Mouse (Mus musculus) layer of hippocampus, adult 9-10 months (tissue): Measurements from ENCODE around the gene Echs1.
"Not testable (repeated sequence)": the region's sequence is repeated elsewhere in the genome, so short reads cannot be mapped to it uniquely, and the experiment has no call there.

ENCODE experiments used
- DNase-seq: peaks from one replicate; pipeline ENCODE4 v3.0.0; 2022; ENCODE audit warnings: low spot score

Gene Echs1

DNA sequence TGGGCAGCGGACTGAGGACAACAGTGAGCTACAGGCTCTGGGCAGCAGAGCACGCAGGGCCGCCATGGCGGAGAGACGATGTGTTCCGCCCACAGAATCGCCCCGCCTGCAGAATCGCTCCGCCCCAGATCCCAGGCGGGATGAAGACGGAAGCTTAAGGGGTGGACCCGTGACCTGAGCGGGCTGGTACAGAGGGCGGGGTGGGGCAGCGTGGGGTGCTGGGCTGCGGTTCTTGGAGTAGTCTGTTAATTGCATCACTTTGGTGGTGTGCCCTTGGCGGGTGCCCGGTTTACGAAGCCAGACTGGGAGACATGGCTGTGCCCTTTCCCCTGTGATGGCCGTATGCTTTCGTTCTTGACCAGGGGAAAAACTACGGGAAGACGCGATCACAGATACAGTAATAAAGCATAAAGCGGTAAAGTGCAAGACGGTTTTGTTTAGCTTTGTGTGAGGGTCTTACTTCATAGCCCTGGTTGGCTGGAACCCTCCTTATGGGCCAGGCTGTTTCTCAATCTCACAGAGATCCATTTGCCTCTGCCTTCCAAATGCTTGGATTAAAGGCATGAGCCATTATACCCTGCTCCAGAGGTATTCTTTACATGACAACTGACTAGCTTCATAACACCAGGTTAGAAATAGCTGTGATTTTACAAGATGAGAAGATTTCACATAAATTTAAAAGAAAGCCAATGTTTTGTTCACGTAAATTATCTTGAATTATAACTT, at the start of gene Echs1:
Echs1 (minus strand) TSS at position 148 of the 726 bp plus-strand sequence.
- DNase-seq, result peak; percentile 67

DNA sequence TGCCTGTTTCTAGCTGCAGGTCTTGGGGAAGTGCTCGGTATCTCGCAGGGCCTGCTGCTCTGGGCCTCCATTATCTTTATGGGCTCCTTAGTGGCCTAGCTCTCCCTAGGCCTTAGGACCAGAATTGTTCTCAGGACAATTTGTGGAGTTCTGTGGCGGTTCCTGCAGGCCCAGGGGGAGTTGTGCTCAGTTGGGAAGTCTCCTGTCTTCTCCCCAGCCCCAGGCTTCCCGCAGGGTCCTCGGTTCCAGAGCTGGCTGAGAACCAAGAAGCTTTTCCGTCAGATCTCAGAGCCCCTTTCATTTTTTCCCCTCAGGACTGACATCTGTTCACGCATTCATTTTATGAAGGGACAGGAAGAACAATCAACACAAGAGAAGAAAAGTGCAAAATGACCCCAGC, 48.4 kb upstream of the Echs1 start, which contains the start of gene Olfr522:
Olfr522 (minus strand) TSS at position 101 of the 400 bp plus-strand sequence.
- DNase-seq, result no peak

DNA sequence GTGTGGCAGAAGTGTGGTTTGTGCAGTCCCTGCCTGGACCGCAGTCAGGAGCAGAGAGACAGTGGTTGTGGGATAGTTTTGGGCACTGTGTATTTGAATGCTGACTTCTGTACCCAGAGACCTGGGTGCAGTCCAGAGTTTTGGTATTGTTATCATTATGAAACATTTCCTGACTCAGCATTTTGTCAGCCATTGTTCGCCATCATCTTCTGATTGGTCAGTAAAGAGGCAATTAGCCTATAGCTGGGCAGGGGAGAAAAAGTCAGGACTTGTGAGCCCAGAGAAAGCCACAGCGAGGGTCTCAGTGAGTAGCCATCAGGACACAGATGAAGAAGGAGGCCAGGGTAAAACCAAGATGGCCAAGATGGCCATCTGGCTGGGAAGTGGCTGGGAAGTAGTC, 44.1 kb upstream of the Echs1 start:
- no peak for DNase-seq

DNA sequence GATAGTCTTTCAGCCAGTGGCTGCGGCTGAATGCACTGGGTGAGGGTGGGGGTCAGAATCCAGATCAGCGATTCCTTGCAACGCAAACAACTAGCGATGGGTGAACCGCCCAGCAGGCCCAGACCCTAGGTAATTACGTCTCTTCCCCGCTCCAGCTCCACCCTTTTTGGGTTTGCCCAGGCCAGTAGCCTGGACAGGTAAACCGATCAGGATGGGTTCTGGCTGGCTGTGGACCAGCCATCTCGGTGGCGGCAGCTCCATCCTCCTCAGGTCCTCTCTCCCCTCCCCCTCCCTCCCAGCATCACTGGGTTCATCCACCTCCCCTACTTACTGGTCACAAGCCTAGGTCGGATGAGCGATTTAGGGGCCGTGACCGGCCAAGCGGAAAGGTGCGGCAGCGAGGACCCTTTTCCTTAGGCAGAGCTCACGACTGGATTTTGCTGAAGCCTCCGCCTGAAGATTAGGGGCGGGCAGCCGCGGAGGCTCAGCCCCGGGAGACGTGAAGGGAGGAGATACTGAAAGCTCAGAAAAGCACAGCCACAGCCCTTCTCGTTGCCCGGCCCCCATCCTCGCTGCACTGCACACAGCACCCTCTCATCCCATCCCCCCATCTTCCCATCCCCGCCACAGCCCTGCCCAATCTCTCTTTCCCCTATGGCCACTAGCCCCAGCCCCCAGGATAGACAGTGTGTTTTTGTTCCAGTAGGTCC, 38.1 kb upstream of the Echs1 start, which contains the start of gene Sprn:
Sprn (minus strand) TSS at position 660 of the 710 bp plus-strand sequence.
- DNase-seq, result no peak

DNA sequence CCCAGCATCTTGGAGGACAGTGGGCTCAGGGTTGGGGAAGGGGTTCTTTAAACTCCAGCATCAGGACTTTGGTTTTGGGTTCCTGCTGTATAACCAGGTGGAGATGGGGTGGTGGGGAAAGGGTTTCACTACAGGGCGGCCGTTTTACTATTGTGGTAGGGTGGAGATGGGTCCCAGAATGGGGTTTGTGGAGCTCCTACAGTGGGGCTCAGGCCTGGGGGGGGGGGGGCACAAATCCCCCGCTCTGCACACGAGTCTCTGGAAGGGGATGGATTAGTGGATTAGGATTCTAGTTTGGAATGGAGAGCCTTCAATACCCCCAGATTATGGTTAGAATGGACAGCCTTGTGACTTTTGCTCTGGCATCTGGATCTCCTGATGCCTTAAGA, 37.5 kb upstream of the Echs1 start:
- no peak for DNase-seq

DNA sequence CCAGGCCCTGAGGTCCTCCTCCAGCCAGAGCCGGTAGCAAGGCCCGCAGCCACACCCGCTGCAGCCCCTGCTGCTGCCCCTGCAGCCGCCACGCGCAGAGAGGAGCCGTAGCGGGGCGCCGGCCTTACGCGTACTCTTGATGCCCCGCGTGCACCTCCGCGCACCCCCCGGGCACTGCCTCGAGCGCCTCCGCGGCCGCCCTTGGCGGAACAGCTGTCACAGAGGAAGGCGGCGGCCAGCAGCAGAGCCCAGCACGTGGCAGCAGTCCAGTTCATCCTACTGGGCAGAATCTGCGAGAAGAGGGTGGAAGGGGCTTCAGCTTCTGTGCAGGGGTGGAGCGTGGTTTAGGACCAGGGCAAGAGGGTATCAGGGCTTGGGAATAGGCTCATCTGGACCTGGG, 37.1 kb upstream of the Echs1 start:
- no peak for DNase-seq

DNA sequence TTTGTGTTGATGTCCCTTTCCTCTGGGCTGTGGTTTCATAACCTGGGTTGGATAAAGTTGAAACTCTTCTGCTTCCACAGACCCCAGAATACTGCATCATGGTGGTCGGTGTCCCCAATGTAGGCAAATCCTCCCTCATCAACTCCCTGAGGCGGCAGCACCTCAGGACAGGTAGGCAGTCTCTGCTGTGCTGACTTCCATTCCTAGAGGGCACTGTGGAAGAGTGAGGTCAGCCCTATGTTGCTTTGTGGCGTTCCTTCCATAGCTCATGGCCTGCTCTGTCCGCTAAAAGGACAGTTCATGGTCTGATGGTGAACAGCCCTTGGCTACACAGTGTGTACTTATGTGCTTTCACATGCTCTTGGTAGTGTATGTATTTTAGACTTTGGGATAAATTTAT, 28.3 kb upstream of the Echs1 start:
- DNase-seq, result no peak

DNA sequence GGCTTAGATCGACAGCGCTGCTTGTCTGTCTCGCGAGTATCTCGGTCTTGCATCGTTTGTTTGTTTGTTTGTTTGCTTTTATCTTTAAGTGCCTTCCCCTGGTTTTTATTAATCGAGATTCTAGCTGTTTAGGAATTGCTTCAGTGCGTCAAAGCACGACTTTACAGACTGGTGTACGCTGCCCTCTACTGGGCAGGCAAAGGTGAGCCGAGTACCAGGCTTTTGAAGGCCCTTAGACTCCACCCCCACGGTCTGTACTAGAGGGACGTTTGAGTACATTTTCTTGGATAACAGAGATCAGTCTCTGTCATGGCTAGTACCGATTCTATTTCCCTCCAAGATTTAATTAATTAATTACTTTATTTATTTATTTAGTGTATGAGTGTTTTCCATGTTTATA, 25.1 kb upstream of the Echs1 start:
- no peak for DNase-seq

DNA sequence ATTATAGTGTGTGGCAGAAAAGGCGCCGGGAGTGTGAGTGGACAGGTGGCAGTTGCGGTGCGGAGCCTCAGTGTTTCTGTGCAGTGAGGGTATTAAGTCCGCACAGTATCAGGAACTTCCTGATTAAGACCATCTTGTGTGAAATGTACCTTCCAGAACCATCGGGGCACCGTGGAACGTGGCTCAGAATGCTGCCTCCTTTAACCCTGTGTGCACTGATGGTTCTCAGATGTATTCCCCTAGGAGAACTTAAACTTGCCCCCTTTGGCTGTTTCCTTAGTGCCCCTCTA, 21.7 kb upstream of the Echs1 start:
- no peak for DNase-seq

DNA sequence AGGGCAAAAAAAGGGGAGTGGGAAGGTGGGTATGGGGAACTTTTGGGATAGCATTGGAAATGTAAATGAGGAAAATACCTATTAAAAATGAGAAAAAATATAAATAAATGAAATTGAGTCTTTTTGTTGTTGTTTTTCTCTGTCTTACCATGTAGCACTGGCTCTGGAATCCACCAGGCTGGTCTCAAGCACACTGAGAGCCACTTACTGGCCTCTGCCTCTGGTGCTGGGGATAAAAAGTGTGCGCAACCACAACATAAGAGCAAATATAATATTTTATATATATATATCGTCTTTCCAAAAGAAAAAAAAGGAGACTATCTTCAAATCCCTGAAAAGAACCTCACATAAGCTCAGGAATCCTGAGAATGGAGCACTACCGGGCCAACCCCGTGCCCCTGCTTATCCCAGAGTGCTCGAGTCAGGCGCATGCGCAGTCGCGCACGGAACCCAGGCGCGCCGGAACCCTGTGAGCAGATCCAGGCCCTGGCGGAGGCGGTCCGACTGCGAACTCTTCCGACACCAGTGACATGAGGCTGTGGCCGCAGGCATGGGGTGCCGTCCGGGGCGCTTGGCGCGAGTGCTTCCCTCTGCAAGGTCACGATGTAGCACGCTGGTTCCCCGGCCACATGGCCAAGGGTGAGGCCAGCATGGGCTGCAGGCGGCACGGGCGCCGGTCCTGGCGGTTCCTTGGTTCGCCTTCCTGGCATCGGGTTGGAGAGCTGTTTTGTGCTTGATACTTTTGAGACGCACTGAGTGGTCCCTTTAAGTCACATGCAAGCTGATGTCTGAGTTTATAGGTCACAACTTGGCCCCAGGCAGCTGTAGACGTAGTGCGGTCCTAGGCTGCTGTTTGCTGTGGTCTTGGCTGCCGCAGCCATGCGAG, 21.1 kb upstream of the Echs1 start, which contains the start of gene Mtg1:
Mtg1 (plus strand) TSS at position 430 of the 886 bp plus-strand sequence.
- peak; percentile 98 for DNase-seq

DNA sequence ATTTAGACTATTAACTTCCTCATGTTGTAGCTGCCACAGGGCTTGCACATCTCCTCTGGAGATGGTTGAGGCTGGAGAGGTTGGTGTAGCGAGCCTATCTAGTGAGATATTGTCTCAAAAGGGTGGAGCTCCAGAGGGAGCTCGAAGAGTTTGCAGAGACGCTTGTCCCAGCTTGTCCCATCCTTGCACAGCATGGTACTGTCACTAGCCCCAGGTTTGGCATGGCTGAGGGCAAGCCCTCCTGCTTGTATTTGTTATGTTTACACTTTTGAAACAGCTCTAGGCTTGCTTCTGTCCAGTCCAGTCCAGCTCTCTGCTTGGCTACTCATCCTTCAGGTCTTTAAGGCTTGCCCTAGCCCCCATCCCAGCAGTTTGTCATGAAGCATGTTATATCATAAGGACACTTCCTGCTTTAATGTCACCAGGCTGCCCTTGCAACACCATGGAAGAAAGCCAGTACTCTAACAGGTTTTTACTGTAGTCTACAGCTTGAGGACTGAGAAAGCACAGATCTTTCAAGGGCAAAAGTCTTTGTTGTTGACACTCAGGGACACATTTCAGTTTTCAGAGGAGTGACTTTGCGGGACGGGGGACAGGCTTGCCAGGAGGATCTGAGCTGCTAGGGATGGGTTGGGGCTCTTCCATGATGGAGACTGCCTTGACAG, 19.0 kb upstream of the Echs1 start:
- DNase-seq, result no peak

DNA sequence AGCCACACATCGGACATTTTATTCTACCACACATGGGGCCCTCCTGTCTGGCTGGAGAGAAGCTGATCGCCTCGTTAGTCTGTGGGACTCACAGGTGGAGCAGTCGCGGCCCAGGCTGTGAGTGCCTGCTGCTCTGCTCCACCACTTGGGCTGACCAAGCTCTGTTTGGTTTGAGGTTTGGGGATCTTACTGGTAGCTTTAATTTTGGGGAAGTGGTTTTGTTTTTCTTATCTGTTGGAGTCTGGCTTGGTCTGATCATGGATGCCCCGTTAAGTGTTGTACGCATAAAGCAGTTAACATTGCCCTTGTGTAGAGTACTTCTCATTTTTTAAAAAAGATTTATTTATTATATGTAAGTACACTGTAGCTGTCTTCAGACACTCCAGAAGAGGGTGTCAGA, 17.8 kb upstream of the Echs1 start:
- DNase-seq, result not testable (repeated sequence)

DNA sequence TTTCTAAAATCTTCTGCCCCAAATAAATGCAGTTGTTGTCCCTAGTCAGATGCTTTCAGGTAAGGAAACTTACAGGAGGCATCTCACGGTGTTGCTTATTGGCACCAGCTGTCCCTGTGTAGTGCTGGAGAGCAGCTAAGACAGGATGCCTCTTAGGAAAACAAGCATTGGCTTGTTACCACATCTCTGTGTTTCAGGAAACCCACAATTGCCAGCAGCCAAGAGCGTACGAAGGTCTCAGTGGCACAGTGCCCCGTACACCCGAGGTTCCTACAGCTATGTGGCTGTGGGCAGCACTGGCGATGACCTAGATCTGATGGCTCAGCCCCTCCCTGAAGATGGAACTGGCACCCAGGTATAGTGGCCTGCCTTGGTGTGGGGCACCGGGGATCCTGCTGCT, 15.9 kb upstream of the Echs1 start:
- not testable (repeated sequence) for DNase-seq

DNA sequence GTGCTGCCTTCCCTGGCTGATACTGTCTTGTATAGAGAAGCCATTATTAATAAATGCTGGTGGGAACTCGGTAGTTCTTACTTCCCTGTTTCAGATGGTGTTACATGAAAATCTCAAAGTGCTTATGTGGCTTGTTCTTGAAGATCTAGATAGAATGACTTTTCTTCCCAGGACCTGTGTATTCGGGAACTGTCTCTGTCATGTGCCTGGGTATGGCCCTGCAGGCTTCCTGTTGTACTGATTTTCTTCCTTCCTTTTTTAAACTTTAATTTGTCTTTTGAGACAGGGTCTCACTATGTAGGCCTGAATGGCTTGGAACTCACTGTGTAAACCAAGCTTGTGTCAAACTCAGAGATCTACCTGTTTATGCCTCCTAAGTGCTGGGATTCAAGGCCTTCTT, 11.6 kb upstream of the Echs1 start:
- no peak for DNase-seq

DNA sequence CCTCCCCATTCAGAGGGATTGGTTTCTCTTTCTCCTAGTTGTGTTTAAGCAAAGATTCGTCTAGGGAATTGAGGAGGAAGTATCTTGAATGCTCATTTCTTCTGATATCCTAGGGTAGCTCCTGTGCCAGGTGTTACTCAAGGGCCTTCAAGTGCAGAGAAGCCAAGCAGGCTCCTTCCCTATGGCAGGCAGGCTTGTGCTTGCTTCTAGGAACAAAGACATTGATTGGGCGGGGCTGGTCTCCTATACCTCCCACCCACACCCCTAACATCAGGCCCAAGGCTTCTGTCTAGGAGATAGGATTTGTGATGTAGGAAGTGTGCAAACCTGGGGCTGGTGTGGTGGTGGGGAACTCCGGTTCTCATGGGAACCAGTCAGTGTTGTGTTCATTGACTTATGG, 10.7 kb upstream of the Echs1 start:
- no peak for DNase-seq

DNA sequence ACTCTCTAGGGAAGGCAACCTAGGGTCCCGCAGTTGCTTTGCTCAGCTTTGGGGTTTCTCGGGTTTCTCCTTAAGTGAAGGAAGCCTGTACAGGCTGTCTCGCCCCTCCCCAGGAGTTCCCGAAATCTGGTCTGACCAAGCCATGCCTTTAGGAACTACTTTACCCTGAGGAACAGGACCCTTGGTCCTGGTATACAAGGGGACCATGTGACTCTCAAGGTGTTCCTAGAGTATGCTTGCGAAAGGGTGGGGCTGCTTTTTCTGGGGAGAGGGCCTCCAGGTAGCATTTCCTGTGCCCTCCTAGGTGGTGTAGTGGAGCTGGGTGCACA, 9.7 kb upstream of the Echs1 start:
- no peak for DNase-seq

DNA sequence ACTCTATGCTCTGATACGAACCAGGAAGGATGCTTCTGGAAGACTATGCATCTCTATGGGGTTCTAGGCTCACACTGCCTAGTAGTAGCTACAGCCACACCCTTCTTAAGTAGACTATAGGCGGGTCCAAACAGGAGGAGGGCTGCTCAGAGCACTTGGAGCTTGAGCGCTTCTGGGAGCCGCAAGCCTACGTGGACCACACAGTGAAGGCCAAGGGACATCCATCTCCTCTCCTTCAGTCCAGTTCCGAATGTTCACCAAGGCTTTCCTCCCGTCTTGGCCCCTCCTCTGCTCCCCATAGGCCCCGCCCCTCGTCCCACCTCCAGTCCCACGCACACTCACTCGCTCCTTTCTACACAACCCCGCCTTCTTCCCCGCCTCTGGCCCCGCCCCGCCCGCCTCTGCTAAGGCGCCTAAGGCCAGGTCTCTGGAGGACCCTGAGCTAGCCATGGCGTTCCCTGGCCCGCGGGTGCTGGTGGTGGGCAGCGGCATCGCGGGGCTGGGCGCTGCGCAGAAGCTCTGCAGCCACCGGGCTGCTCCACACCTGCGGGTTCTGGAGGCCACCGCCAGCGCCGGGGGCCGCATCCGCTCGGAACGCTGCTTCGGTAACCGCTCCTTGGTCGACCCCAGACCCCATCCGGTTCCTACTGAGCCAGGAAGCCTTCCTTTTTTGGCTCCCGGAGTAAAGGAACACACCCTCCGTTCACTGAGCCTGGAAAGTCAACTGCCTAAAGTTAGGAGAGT, 9.2 kb upstream of the Echs1 start:
- DNase-seq, result peak; percentile 46

DNA sequence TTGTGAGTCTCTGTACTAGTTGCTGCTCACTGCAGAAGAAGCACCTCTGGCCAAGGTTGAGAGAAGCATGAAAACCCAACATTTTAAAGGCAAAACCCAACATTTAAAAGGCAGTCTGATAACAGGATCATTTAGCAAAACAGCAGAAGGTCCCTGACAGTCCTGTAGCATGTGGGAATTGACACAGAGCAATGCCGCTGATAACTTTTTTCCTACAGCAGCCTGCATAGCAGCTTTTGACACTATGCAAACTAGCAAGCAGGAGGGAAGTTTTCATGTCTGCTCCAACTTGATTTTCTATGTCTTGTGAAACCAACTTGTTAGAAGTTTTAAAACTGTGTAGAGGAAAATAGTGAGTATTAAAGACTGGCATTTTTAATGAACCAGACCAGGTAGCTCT, 8.1 kb upstream of the Echs1 start:
- DNase-seq, result no peak

DNA sequence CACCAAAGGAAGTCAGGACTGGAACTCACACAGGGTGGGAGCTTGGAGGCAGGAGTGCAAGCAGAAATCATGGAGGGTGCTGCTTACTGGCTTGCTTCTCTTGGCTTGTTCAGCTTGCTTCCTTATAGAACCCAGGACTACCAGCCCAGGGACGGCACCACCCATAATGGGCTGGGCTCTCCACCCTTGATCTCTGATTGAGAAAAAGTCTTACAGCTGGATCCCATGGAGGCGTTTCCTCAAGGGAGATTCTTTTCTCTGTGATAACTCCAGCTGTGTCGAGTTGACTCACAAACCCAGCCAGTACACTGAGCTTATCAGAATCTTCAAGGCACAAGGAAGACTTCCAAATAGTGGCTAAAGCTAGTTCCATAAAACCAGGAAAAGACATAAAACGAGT, 6.5 kb upstream of the Echs1 start:
- no peak for DNase-seq

DNA sequence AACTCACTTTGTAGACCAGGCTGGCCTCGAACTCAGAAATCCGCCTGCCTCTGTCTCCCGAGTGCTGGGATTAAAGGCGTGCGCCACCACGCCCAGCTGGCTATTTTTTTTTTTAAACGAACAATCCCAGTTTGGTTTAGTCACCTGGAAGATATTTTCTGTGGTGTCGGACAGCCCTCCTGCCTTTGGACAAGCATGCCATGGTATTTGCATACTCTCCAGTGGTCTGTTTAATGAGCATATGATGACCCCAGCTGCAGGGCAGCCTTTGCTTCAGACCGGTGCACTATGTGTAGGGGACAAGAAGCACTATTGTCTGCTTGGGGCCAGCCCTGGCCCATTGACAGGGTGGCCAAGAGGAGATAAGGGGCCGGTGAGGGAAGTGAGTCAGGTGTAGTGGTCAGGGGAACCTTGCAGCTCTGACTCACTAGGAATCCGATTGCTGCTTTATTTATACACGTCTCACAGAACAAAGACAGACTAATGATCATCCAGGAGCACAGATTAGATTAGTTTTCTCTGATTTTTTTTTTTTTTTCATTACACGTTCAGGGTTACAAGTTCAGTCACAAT, 5.1 kb upstream of the Echs1 start:
- DNase-seq, result no peak

DNA sequence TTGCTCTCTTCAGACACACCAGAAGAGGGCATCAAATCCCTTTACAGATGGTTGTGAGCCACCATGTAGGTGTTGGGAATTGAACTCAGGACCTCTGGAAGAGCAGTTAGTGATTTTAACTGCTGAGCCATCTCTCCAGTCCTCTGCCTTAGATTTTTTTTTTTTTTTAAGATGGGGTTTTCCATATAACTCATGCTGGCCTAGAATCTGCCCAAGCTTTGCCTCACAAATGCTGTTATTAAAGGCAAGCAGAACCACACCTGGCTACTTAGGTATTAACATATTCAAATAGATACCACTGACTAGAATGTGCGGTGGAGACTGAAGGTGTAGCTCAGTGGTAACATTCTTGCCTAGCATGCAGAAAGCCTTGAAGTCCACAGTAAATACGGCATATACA, 4.2 kb upstream of the Echs1 start:
- DNase-seq, result no peak
